Mouse (Mus musculus) forebrain, embryonic 14.5 days (tissue): Measurements from ENCODE around the gene Rabep2. TPM values are rescaled to one million over a fixed set of nuclear protein-coding genes. Genes with fewer than 3 reads are reported as not detected.

Experiments used
- ATAC-seq: fragments of 200-750 bp; cut with Nextera tagmentation; 2 replicates; pipeline ENCODE4 v1.8.0; 2017; ENCODE audit warnings: mild to moderate bottlenecking, moderate library complexity
- DNase-seq: peaks from one replicate; pipeline ENCODE4 v3.0.0-alpha.2; 2015; ENCODE audit warnings: low spot score
- H3K27ac ChIP-seq: fragments of 300-500 bp; sonication (generic); 2 replicates; pipeline ENCODE4 v1.5.1; 2014; ENCODE audit warnings: low read depth, mild to moderate bottlenecking, control low read depth, low read length, moderate library complexity
- H3K27me3 ChIP-seq: fragments of 300-500 bp; sonication (generic); replicated peaks from 2 replicates; pipeline ENCODE4 v1.6.1; 2014; ENCODE audit warnings: low read length, control low read depth, mixed read lengths; ENCODE audit not compliant: control insufficient read depth, insufficient read depth
- H3K36me3 ChIP-seq: fragments of 300-500 bp; sonication (generic); 2 replicates; pipeline ENCODE4 v1.6.1; 2014; ENCODE audit warnings: low read length, control low read depth; ENCODE audit not compliant: control insufficient read depth, insufficient read depth
- H3K4me1 ChIP-seq: fragments of 300-500 bp; sonication (generic); 2 replicates; pipeline ENCODE4 v1.6.1; 2014; ENCODE audit warnings: antibody characterized with exemption, low read length, control low read depth; ENCODE audit not compliant: control insufficient read depth, insufficient read depth
- H3K4me2 ChIP-seq: fragments of 300-500 bp; sonication (generic); 2 replicates; pipeline ENCODE4 v1.6.1; 2014; ENCODE audit warnings: mild to moderate bottlenecking, control low read depth, low read length
- H3K4me3 ChIP-seq: fragments of 300-500 bp; sonication (generic); 2 replicates; pipeline ENCODE4 v1.5.1; 2014; ENCODE audit warnings: low read depth, low read length, control low read depth
- H3K9ac ChIP-seq: fragments of 300-500 bp; sonication (generic); 2 replicates; pipeline ENCODE4 v1.6.1; 2014; ENCODE audit warnings: mild to moderate bottlenecking, low read length, control low read depth, moderate library complexity
- H3K9me3 ChIP-seq: fragments of 300-500 bp; sonication (generic); replicated peaks from 2 replicates; pipeline ENCODE4 v1.6.1; 2016; ENCODE audit warnings: low read length, control low read depth, mixed read lengths; ENCODE audit not compliant: control insufficient read depth
- WGBS: fragments of 180-500 bp; shearing (Covaris S2); extraction: QIAGEN DNeasy Blood & Tissue Kit; methylation state at CpG from one replicate; pipeline ENCODE4 v1.1.7; 2014; 5-methylcytosine and 5-hydroxymethylcytosine counted together
- polyA plus RNA-seq: library from polyadenylated mRNA; unstranded; fragments of >200 nt; fragmentation: Nextera tagmentation; extraction: Ambion mirVana; gene quantifications from 2 replicates; pipeline ENCODE4 v1.2.1, GENCODE M21; 2014

Gene Rabep2
- polyA plus RNA-seq, 1 experiment from 2014 or later, result 15.6 TPM

DNA sequence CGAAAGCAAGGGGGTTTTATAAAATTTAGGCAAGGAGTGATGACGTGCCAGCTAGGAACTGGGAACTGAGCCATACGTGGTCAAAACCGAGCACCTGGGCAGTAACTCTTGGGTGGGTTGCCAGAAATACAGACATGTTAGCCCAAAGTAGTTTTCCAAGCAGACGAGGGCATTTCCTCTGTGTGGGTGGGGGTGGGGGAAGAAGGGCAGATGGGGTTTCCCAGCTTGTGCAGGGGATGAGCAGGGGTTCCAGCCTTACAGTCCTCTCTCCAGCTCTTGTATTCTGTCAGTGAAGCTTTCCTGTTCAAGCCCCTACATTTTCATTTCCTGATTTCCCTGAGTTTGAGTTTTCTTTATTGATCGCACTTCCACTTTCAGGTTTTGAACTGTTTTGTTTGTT is 4.4 kb upstream of the Rabep2 start:
- no peaks in the 10 kb centered on the region for H3K36me3 ChIP-seq
- WGBS, result 85% methylated on average over 6 of the region's 6 CpGs
- no peak for ATAC-seq

DNA sequence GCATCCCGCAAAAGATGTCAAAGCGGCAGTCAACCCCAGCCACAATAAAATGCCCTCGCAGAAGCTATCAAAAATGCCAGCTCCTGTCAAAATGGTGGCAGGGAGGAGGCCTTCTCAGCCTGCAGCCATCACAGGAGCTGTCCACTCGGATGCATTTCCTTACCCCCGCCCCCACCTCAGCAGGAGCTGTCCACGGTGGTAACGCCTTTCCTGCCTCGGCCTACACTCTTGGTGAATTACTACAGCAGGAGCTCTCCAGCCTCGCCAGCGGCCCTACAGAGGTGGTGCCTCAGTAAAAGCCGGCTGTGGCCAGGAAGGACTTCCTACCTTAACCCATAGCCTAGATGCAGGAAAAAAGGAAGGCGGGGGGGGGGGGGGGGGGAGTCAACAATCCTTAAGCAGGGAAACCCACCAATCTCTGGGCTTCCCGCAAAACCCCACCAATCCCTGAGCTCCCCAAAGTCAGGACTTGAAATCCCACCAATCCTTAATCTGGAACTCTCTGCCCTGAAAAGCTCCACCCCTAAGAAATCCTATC is 1.2 kb upstream of the Rabep2 start:
- no peak overlapping the region for H3K4me3 ChIP-seq
- no peaks in the 10 kb centered on the region for H3K36me3 ChIP-seq
- H3K4me2 ChIP-seq, result no peak overlapping the region
- H3K9me3 ChIP-seq, result no peaks in the 10 kb centered on the region
- WGBS, result 65% methylated on average over 12 of the region's 13 CpGs
- no peak overlapping the region for H3K9ac ChIP-seq
- DNase-seq (no peak), ATAC-seq (no peak)
- H3K27me3 ChIP-seq, result no peaks in the 10 kb centered on the region
- H3K4me1 ChIP-seq, result peaks cover 10% of the 10 kb centered on the region
- no peak overlapping the region for H3K27ac ChIP-seq

More for the DNA sequence above, 4.4 kb upstream of the Rabep2 start:
- Histone ChIP-seq H3K9me3 (no peaks in the 10 kb centered on the region), H3K27ac (no peak overlapping the region), H3K9ac (no peak overlapping the region), H3K4me2 (no peak overlapping the region), H3K4me1 (peaks cover 5% of the 10 kb centered on the region; the same call in 1 of the 2 replicates), H3K4me3 (no peak overlapping the region), H3K27me3 (no peaks in the 10 kb centered on the region)
- no peak for DNase-seq

DNA sequence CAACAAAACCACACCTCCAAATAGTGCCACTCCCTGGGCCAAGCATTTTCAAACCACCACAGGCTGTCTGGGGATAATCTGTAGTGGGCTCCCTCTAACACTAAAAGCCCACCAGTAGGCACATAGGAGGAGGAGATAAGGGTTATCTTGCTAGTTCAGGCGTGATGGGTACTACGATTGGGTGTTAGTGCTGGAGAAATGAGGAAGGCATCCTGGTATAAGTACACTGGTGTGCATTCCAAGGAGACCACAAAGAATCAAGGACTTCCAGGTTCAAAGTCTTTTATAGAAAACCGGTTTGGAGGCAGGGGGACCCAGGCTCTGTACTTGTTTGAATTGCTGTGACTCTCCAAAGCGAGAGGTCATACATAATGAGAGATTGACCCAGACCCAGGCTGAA is 405 bp upstream of the Rabep2 start:
- Histone ChIP-seq H3K9me3 (no peaks in the 10 kb centered on the region), H3K36me3 (0 out of 2 replicates have a peak, but pooled peaks cover 3% of the 10 kb centered on the region), H3K9ac (peak overlapping the region; percentile 89), H3K27me3 (no peaks in the 10 kb centered on the region), H3K27ac (peak overlapping the region; percentile 80), H3K4me1 (peaks cover 10% of the 10 kb centered on the region), H3K4me2 (peak overlapping the region; percentile 94), H3K4me3 (peak overlapping the region; percentile 66)
- 23% methylated on average over 4 of the region's 4 CpGs for WGBS
- DNase-seq, result peak; percentile 4
- no peak for ATAC-seq

DNA sequence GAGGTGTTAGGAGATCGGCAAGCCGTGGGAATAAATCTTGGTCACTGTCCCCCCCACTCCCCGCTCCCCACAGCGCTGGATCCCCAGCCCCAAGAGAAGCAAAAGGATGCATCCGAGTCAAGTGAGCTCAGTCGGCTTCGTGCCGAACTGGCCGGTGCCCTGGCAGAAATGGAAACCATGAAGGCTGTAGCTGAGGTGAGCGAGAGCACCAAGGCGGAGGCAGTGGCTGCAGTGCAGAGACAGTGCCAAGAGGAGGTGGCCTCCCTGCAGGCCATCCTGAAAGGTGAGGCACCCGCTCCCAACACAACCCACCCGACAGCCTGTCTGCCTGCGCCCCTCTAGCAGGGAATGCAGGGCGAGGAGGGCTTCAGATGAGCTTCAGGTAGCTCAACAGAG is 942 bp downstream of the Rabep2 start:
- H3K27ac ChIP-seq, result no peak overlapping the region
- H3K4me2 ChIP-seq, result peak overlapping the region; percentile 94

DNA sequence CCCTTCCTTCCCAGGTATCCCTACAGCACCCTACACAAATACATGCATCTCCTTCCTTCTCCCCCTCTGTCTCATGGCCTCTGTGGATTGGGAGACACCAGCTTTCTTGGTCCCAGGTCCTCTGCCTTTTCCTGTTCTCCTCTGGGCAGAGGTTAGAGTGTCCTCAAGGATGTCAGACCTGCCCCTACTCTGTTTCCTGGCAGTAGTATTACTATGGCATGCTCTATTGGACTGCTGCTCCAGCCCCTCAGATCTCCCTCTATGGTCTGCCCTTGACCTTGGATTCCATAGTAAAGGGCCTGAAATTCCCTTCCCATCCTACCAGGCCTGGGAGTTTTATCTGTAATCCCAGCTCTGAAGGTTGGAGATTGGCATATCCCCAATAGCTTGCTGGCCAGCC is 1.6 kb downstream of the Rabep2 start:
- H3K36me3 ChIP-seq, result peaks cover 12% of the 10 kb centered on the region; the same call in 1 of the 2 replicates
- no peak overlapping the region for H3K4me3 ChIP-seq
- no peaks in the 10 kb centered on the region for H3K9me3 ChIP-seq
- no peak overlapping the region for H3K27ac ChIP-seq
- H3K27me3 ChIP-seq, result no peaks in the 10 kb centered on the region
- no peak overlapping the region for H3K9ac ChIP-seq
- H3K4me1 ChIP-seq, result peaks cover 10% of the 10 kb centered on the region
- H3K4me2 ChIP-seq, result no peak overlapping the region
- no peak for DNase-seq
- no peak for ATAC-seq

More for the DNA sequence above, 942 bp downstream of the Rabep2 start:
- Histone ChIP-seq H3K27me3 (no peaks in the 10 kb centered on the region), H3K4me1 (peaks cover 10% of the 10 kb centered on the region), H3K9me3 (no peaks in the 10 kb centered on the region), H3K36me3 (peaks cover 8% of the 10 kb centered on the region; the same call in 1 of the 2 replicates), H3K9ac (peak overlapping the region; percentile 89), H3K4me3 (peak overlapping the region; percentile 66)
- 32% methylated on average over 15 of the region's 15 CpGs for WGBS
- peak; percentile 25 for ATAC-seq
- no peak for DNase-seq

DNA sequence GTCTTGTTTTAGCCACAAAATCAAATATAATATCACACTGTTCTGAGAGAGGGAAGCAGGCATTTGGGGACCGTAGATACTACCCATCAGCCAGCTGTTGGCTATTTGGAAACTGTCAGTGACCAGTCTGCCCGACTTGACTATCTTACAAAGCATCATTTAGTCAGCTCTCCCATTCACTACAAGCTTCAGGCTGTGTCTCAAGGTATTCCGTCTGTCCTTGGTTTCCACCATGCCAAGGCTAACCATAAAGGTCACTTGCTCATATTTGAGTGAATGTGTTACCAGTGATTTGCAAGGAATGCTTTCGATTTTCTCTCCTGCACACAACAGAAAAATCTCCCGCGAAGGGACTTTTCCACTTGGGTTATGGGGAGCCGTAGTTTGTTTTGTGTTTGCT is 6.2 kb downstream of the Rabep2 start:
- Histone ChIP-seq H3K9me3 (no peaks in the 10 kb centered on the region), H3K4me3 (no peak overlapping the region), H3K9ac (no peak overlapping the region), H3K4me1 (peaks cover 1% of the 10 kb centered on the region), H3K36me3 (peaks cover 14% of the 10 kb centered on the region; the same call in 1 of the 2 replicates), H3K4me2 (no peak overlapping the region), H3K27me3 (no peaks in the 10 kb centered on the region), H3K27ac (no peak overlapping the region)
- WGBS, result 88% methylated on average over 7 of the region's 7 CpGs
- ATAC-seq (no peak), DNase-seq (no peak)

DNA sequence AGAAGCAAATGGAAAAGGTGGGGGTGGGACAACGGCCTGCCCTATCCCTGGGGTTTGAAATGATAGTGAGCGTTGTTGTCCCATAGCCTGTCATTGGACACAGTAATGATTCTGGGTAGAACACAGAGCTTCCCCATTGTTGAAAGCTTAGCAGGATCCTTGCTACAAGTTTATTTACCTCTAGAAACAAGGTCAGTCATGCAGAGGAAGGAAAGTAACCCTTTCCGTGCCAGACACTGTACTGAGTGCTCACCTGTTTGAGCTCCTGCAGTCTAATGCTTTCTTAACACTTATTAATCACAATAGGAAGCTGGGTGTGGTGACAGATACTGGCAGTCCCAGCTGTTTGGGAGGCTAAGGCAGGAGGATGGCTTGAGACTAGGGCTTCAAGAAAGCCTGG is 7.2 kb downstream of the Rabep2 start:
- Histone ChIP-seq H3K27ac (no peak overlapping the region), H3K9ac (no peak overlapping the region), H3K9me3 (no peaks in the 10 kb centered on the region), H3K4me2 (no peak overlapping the region), H3K27me3 (no peaks in the 10 kb centered on the region), H3K4me3 (no peak overlapping the region), H3K4me1 (no peaks in the 10 kb centered on the region), H3K36me3 (peaks cover 14% of the 10 kb centered on the region; the same call in 1 of the 2 replicates)
- ATAC-seq (no peak), DNase-seq (no peak)
- 80% methylated on average over 3 of the region's 3 CpGs for WGBS

DNA sequence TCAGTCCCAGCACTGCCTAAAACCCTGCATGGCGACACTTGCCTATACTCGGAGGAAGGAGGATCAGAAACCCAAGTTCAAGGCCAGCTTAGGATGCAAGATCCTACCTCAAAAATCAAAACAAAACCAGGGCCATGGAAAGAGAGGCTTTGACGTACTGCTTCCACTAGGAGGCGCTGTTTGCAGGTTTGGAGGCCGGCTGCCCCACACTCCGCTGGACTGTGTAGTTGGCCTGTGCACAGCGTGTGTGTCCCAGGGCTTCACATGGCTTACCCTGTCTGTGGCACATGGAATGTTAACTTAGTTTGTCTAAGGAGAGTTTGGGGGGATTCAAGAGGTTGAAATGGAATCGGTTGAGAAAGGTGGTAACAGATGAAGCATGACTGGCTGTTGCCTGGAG is 8.3 kb downstream of the Rabep2 start:
- no peaks in the 10 kb centered on the region for H3K9me3 ChIP-seq
- no peak overlapping the region for H3K4me3 ChIP-seq
- 23% methylated on average over 8 of the region's 8 CpGs for WGBS
- H3K27ac ChIP-seq, result no peak overlapping the region
- H3K9ac ChIP-seq, result no peak overlapping the region
- ATAC-seq (no peak), DNase-seq (peak; percentile 67)
- H3K27me3 ChIP-seq, result no peaks in the 10 kb centered on the region
- H3K4me2 ChIP-seq, result no peak overlapping the region
- peaks cover 17% of the 10 kb centered on the region; the same call in 1 of the 2 replicates for H3K36me3 ChIP-seq
- no peaks in the 10 kb centered on the region for H3K4me1 ChIP-seq

DNA sequence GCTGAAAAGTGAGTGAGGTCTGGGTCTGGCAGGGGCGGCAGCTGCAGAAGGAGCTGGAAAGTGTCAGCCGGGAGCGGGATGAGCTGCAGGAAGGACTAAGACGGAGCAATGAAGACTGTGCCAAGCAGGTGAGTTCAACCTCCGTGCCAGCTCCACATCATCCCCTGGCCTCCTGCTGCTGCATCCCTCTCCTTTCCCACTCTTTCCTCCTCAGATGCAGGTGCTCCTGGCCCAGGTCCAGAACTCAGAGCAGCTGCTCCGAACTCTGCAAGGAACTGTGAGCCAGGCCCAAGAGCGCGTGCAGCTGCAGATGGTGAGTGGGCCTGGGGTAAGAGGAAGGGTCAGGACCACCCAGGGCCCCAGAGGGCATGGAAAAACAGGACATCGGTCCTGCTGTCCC is 11.6 kb downstream of the Rabep2 start:
- ATAC-seq, result no peak

More for the DNA sequence above, 11.6 kb downstream of the Rabep2 start:
- H3K9me3 ChIP-seq, result no peaks in the 10 kb centered on the region
- no peaks in the 10 kb centered on the region for H3K27me3 ChIP-seq
- no peak overlapping the region for H3K27ac ChIP-seq
- no peak overlapping the region for H3K4me2 ChIP-seq
- 75% methylated on average over 9 of the region's 9 CpGs for WGBS
- H3K4me3 ChIP-seq, result no peak overlapping the region
- H3K4me1 ChIP-seq, result no peaks in the 10 kb centered on the region
- no peak for DNase-seq
- no peak overlapping the region for H3K9ac ChIP-seq
- peaks cover 27% of the 10 kb centered on the region for H3K36me3 ChIP-seq
